Mouse (Mus musculus) cerebellum, adult 2 months (tissue): ENCODE results near the gene Haus4. TPM values are rescaled to one million over a fixed set of nuclear protein-coding genes. Genes with fewer than 3 reads are reported as not detected.

Source experiments
- DNase-seq, 2 experiments: peaks; one replicate each; pipeline ENCODE4 v3.0.0; 2021
- H3K27ac ChIP-seq: fragments of 200-500 bp; 2 replicates; pipeline ENCODE4 v1.5.1; 2012; ENCODE audit warnings: low read length, control low read depth, inconsistent platforms; ENCODE audit not compliant: insufficient read depth
- H3K27me3 ChIP-seq: fragments of 200-500 bp; 2 replicates; pipeline ENCODE4 v1.6.1; 2012; ENCODE audit warnings: inconsistent platforms, mild to moderate bottlenecking, low read length, moderate library complexity; ENCODE audit not compliant: control insufficient read depth, insufficient read depth
- H3K4me1 ChIP-seq: fragments of 200-500 bp; 2 replicates; pipeline ENCODE4 v1.6.1; 2011; ENCODE audit warnings: low read length; ENCODE audit not compliant: control insufficient read depth, insufficient read depth
- H3K4me3 ChIP-seq: fragments of 200-500 bp; replicated peaks from 2 replicates; pipeline ENCODE3; 2011; ENCODE audit warnings: mild to moderate bottlenecking, low read depth, low read length, control low read depth; ENCODE audit not compliant: insufficient read depth
- CTCF ChIP-seq: fragments of 200-500 bp; IDR thresholded peaks from 2 replicates; pipeline ENCODE4 v1.5.1; 2011; ENCODE audit warnings: low read depth, mild to moderate bottlenecking, control low read depth, low read length, moderate library complexity, borderline replicate concordance; ENCODE audit not compliant: insufficient read depth
- POLR2A ChIP-seq: fragments of 200-500 bp; IDR thresholded peaks from 2 replicates; pipeline ENCODE4 v1.6.1; 2011; ENCODE audit warnings: low read length, control low read depth, borderline replicate concordance; ENCODE audit not compliant: insufficient read depth
- WGBS: fragments of 180-500 bp; shearing (Covaris S2); methylation state at CpG from one replicate; pipeline ENCODE4 v1.1.7; 2018; 5-methylcytosine and 5-hydroxymethylcytosine counted together
- polyA plus RNA-seq: library from polyadenylated mRNA; depleted of rRNA; stranded (reverse); fragments of >200 nt; gene quantifications from 2 replicates; pipeline ENCODE4 v1.2.3, GENCODE M21; 2012

Gene Haus4
- polyA plus RNA-seq, 1 experiment = 9.5 TPM

- no peak overlapping the region for H3K27ac ChIP-seq
- no peak for TF ChIP-seq POLR2A
- TF ChIP-seq CTCF = no peak
- WGBS = 56% methylated on average over 4 of the region's 4 CpGs
- no peaks in the 10 kb centered on the region for H3K4me1 ChIP-seq
- H3K4me3 ChIP-seq = no peak overlapping the region
- H3K27me3 ChIP-seq = peaks cover 10% of the 10 kb centered on the region; the same call in 1 of the 2 replicates
- DNase-seq = no peak
These were observed 17.7 kb upstream of the Haus4 start for GRCm38 (mm10) chr14:54572122-54572521.

GRCm38 (mm10) chr14:54569451-54570392 is 15.3 kb upstream of the Haus4 start:
- no peaks in the 10 kb centered on the region for H3K27me3 ChIP-seq
- WGBS = 74% methylated on average over 17 of the region's 17 CpGs
- H3K27ac ChIP-seq = no peak overlapping the region
- H3K4me1 ChIP-seq = no peaks in the 10 kb centered on the region
- DNase-seq = no peak
- H3K4me3 ChIP-seq = no peak overlapping the region
- no peak for TF ChIP-seq CTCF
- TF ChIP-seq POLR2A = no peak

GRCm38 (mm10) chr14:54568694-54569414 is 14.4 kb upstream of the Haus4 start:
- H3K4me3 ChIP-seq = no peak overlapping the region
- no peak overlapping the region for H3K27ac ChIP-seq
- H3K4me1 ChIP-seq = no peaks in the 10 kb centered on the region
- no peak for TF ChIP-seq POLR2A
- peak; percentile 85 for TF ChIP-seq CTCF
- peak; percentile 61 to 75 for DNase-seq
- H3K27me3 ChIP-seq = no peaks in the 10 kb centered on the region
- WGBS = 70% methylated on average over 15 of the region's 15 CpGs

GRCm38 (mm10) chr14:54560527-54561242 is 6.3 kb upstream of the Haus4 start:
- Histone ChIP-seq H3K27ac (no peak overlapping the region), H3K4me3 (no peak overlapping the region), H3K4me1 (no peaks in the 10 kb centered on the region), H3K27me3 (no peaks in the 10 kb centered on the region)
- WGBS = 77% methylated on average over 14 of the region's 14 CpGs
- TF ChIP-seq CTCF = no peak
- no peak for TF ChIP-seq POLR2A
- no peak for DNase-seq

GRCm38 (mm10) chr14:54557330-54557729 is 2.9 kb upstream of the Haus4 start:
- DNase-seq = no peak
- TF ChIP-seq CTCF (no peak), POLR2A (no peak)
- Histone ChIP-seq H3K27me3 (no peaks in the 10 kb centered on the region), H3K4me1 (no peaks in the 10 kb centered on the region), H3K4me3 (no peak overlapping the region), H3K27ac (no peak overlapping the region)
- WGBS = 62% methylated on average over 8 of the region's 8 CpGs

GRCm38 (mm10) chr14:54553454-54553974 is 902 bp downstream of the Haus4 start:
- Histone ChIP-seq H3K4me1 (no peaks in the 10 kb centered on the region), H3K27ac (no peak overlapping the region), H3K27me3 (no peaks in the 10 kb centered on the region), H3K4me3 (peak overlapping the region; percentile 62)
- TF ChIP-seq CTCF (no peak), POLR2A (no peak)
- DNase-seq = peak in 1 of 2 experiments; percentile 18
- WGBS = 3% methylated on average over 21 of the region's 21 CpGs

GRCm38 (mm10) chr14:54544703-54545102 is 9.7 kb downstream of the Haus4 start:
- Histone ChIP-seq H3K4me3 (no peak overlapping the region), H3K27me3 (no peaks in the 10 kb centered on the region), H3K27ac (no peak overlapping the region), H3K4me1 (no peaks in the 10 kb centered on the region)
- TF ChIP-seq POLR2A = no peak
- WGBS = 95% methylated on average over 5 of the region's 5 CpGs
- no peak for DNase-seq
